Mouse (Mus musculus) heart, embryonic 11.5 days (tissue): ENCODE measurements around the gene Fiz1. TPM values are rescaled to one million over a fixed set of nuclear protein-coding genes. Genes with fewer than 3 reads are reported as not detected.

Experiments used
- ATAC-seq: fragments of 200-750 bp; cut with Nextera tagmentation; replicated peaks from 2 replicates; pipeline ENCODE4 v1.8.0; 2017; ENCODE audit warnings: moderate library complexity; ENCODE audit not compliant: insufficient number of reproducible peaks, low FRiP score, low TSS enrichment
- H3K27ac ChIP-seq: fragments of 300-500 bp; sonication (generic); 2 replicates; pipeline ENCODE4 v1.5.1; 2014; ENCODE audit warnings: mild to moderate bottlenecking, low read depth, low read length
- H3K27me3 ChIP-seq: fragments of 300-500 bp; sonication (generic); 2 replicates; pipeline ENCODE4 v1.6.1; 2014; ENCODE audit warnings: mild to moderate bottlenecking, low read length, mixed read lengths; ENCODE audit not compliant: control insufficient read depth, insufficient read depth
- H3K36me3 ChIP-seq: fragments of 300-500 bp; sonication (generic); 2 replicates; pipeline ENCODE4 v1.6.1; 2014; ENCODE audit warnings: mild to moderate bottlenecking, low read length, moderate library complexity, mixed read lengths; ENCODE audit not compliant: control insufficient read depth, insufficient read depth
- H3K4me1 ChIP-seq: fragments of 300-500 bp; sonication (generic); 2 replicates; pipeline ENCODE4 v1.6.1; 2014; ENCODE audit warnings: low read length; ENCODE audit not compliant: control insufficient read depth, insufficient read depth
- H3K4me2 ChIP-seq: fragments of 300-500 bp; sonication (generic); 2 replicates; pipeline ENCODE4 v1.6.1; 2014; ENCODE audit warnings: mild to moderate bottlenecking, moderate library complexity
- H3K4me3 ChIP-seq: fragments of 300-500 bp; sonication (generic); 2 replicates; pipeline ENCODE4 v1.5.1; 2014; ENCODE audit warnings: low read depth, low read length
- H3K9ac ChIP-seq: fragments of 300-500 bp; sonication (generic); 2 replicates; pipeline ENCODE4 v1.6.1; 2014; ENCODE audit warnings: mild to moderate bottlenecking, low read depth, low read length, moderate library complexity
- H3K9me3 ChIP-seq: fragments of 300-500 bp; sonication (generic); replicated peaks from 2 replicates; pipeline ENCODE4 v1.6.1; 2016; ENCODE audit warnings: low read length; ENCODE audit not compliant: control insufficient read depth
- WGBS: fragments of 180-500 bp; shearing (Covaris S2); extraction: QIAGEN DNeasy Blood & Tissue Kit; methylation state at CpG from one replicate; pipeline ENCODE4 v1.1.7; 2014; ENCODE audit not compliant: insufficient replicate concordance; 5-methylcytosine and 5-hydroxymethylcytosine counted together
- polyA plus RNA-seq: library from polyadenylated mRNA; unstranded; fragments of >200 nt; fragmentation: Nextera tagmentation; extraction: Ambion mirVana; gene quantifications from 2 replicates; pipeline ENCODE4 v1.2.1, GENCODE M21; 2014

Gene Fiz1
- polyA plus RNA-seq, 1 experiment from 2014 or later = 25.5 TPM

DNA sequence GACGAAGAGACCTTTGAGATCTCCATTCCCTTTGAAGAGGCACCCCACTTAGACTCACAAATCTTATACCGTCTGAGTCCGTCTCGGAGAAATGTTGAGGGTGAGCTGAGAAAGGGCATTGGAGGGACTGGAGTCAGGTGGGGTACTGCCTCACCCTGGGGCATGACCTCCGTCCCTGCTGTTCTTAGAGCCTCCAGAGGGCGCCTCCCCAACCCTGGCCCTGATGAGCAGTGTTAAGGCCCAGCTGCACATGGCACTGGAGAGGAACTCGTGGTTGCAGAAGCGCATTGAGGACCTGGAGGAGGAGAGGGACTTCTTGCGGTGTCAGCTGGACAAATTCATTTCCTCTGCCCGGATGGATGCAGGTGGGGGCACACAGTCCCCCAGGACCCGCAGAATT is 43.3 kb upstream of the Fiz1 start:
- no peak overlapping the region for H3K9ac ChIP-seq
- no peak overlapping the region for H3K4me2 ChIP-seq
- H3K4me3 ChIP-seq = no peak overlapping the region
- 38% methylated on average over 11 of the region's 11 CpGs for WGBS
- H3K27me3 ChIP-seq = peaks cover 61% of the 10 kb centered on the region
- H3K36me3 ChIP-seq = no peaks in the 10 kb centered on the region
- H3K4me1 ChIP-seq = peaks cover 23% of the 10 kb centered on the region
- H3K27ac ChIP-seq = no peak overlapping the region
- ATAC-seq = no peak
- H3K9me3 ChIP-seq = no peaks in the 10 kb centered on the region

DNA sequence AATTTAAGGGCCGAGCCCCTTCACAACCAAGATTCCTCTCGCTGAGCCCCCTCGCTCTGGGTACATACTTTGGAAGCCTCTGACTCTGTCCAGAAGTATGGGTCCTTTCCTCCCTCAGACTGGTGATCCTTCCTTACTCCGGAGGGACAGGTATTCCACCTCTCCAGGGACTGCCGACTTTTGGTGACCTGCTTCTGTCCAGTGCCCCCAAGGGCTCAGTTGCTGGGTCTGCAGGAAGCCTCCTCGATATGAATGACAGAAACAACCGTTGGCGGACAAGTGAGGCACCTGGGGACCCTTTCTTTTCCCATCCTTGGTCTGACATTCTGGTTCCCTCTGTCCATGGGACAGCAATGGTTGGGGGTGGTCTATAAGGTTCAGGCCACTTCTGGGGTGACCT is 42.9 kb upstream of the Fiz1 start:
- peak overlapping the region; percentile 63 for H3K4me2 ChIP-seq
- ATAC-seq = no peak
- H3K9ac ChIP-seq = no peak overlapping the region
- peak overlapping the region; percentile 45; the same call in 1 of the 2 replicates for H3K4me3 ChIP-seq
- H3K27me3 ChIP-seq = peaks cover 65% of the 10 kb centered on the region
- H3K9me3 ChIP-seq = no peaks in the 10 kb centered on the region
- H3K4me1 ChIP-seq = peaks cover 27% of the 10 kb centered on the region
- no peaks in the 10 kb centered on the region for H3K36me3 ChIP-seq
- 41% methylated on average over 8 of the region's 8 CpGs for WGBS
- H3K27ac ChIP-seq = no peak overlapping the region

- WGBS = 3% methylated on average over 50 of the region's 55 CpGs
- ATAC-seq = no peak
- peaks cover 28% of the 10 kb centered on the region for H3K4me1 ChIP-seq
- H3K4me2 ChIP-seq = peak overlapping the region; percentile 63
- H3K9me3 ChIP-seq = no peaks in the 10 kb centered on the region
- peaks cover 69% of the 10 kb centered on the region for H3K27me3 ChIP-seq
- H3K9ac ChIP-seq = peak overlapping the region; percentile 66
- no peaks in the 10 kb centered on the region for H3K36me3 ChIP-seq
- peak overlapping the region; percentile 45 for H3K4me3 ChIP-seq
- no peak overlapping the region for H3K27ac ChIP-seq
Measured at GRCm38 (mm10) chr7:5056651-5057263, 42.3 kb upstream of the Fiz1 start.

GRCm38 (mm10) chr7:5053456-5054179 is 39.1 kb upstream of the Fiz1 start:
- H3K4me3 ChIP-seq = peak overlapping the region; percentile 80
- peak overlapping the region; percentile 79 for H3K4me2 ChIP-seq
- no peak for ATAC-seq
- H3K9me3 ChIP-seq = no peaks in the 10 kb centered on the region
- H3K9ac ChIP-seq = no peak overlapping the region
- WGBS = 9% methylated on average over 32 of the region's 32 CpGs
- peaks cover 22% of the 10 kb centered on the region for H3K4me1 ChIP-seq
- no peak overlapping the region for H3K27ac ChIP-seq
- H3K27me3 ChIP-seq = peaks cover 68% of the 10 kb centered on the region
- no peaks in the 10 kb centered on the region for H3K36me3 ChIP-seq

- Histone ChIP-seq H3K4me3 (peak overlapping the region; percentile 80), H3K36me3 (no peaks in the 10 kb centered on the region), H3K27ac (no peak overlapping the region), H3K9me3 (no peaks in the 10 kb centered on the region), H3K4me2 (peak overlapping the region; percentile 79), H3K4me1 (peaks cover 22% of the 10 kb centered on the region), H3K9ac (peak overlapping the region; percentile 53; the same call in 1 of the 2 replicates), H3K27me3 (peaks cover 61% of the 10 kb centered on the region)
- WGBS = 5% methylated on average over 45 of the region's 45 CpGs
- ATAC-seq = no peak
Measured at GRCm38 (mm10) chr7:5052931-5053343, 38.4 kb upstream of the Fiz1 start.

DNA sequence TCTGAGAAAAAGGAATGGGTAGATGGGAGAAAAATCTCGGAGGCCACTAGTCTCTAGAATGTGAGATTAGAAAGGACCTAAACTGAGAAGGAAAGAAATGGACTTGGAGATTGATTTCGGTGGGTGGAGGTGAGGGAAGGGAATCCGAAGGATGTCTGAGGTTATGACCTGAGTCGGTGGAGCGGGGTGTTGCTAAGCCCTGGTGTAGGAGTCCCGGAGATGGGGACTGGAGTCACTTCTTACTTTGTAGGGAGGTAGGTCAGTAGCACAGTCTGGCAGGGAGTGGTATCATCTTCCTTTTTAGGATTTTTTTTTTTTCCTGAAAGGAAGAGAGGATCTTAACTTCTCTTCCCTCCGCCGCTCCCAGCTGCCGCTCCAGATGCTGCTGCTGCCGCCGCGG is 37.9 kb upstream of the Fiz1 start:
- Histone ChIP-seq H3K36me3 (no peaks in the 10 kb centered on the region), H3K4me2 (peak overlapping the region; percentile 79), H3K9ac (peak overlapping the region; percentile 53; the same call in 1 of the 2 replicates), H3K27ac (no peak overlapping the region), H3K4me1 (peaks cover 22% of the 10 kb centered on the region), H3K9me3 (no peaks in the 10 kb centered on the region), H3K4me3 (peak overlapping the region; percentile 80), H3K27me3 (peaks cover 56% of the 10 kb centered on the region)
- ATAC-seq = no peak
- WGBS = 7% methylated on average over 12 of the region's 12 CpGs

DNA sequence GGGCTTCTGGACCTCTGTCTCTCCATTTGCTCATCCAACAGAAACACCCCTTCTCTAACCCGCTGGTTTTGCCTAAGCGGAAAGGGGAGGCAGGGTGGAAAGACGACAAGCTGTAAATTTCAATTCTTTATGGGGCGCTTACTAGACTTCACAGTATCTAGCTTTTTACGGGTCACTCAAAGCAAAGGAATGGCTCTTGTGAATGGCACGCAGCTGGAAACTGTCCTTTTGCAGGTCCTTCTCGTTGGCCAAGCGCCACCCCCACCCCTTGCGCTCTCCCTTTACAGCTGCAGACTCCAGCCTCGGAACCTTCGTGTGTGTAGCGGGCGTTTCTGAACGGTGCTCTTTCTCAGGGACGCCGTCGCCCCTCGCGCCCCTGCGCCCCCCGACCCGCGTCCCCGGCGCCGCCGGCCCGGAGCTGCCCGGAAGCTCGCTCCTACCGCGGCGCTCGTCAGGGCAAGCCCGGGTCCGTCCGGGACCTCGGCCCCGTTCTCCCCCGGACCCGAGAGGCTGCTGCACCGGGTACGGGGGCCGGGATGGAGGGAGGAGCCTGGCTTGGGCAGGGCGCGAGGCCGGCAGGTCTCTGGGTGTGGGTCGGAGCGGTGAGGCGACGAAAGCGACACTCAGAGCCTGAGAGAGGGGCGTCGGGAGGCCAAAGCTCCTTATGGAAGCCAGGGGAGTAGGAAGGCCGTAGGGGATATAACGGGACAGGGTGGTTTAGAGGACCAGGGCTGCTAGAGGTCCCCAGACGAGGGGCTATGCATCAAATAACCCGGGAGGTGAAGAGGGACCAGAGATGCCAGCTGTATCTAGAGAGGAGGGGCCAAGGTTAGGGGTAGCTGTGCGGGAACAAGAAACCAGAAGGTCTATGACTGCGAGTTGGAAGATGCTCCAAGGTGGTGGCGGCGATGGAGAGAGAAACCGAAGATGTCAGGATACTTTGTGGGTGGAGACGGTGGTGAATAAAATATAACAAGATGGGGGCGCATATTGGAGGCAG is 37.0 kb upstream of the Fiz1 start, which contains the start of gene Zfp580:
Gene Zfp580, plus strand, starts transcription at position 346 of the 1,000 bp plus-strand sequence.
- peaks cover 16% of the 10 kb centered on the region for H3K4me1 ChIP-seq
- peak within 1 kb of the TSS; percentile 80 for H3K4me3 ChIP-seq
- peaks cover 46% of the 10 kb centered on the region for H3K27me3 ChIP-seq
- no peaks in the 10 kb centered on the region for H3K36me3 ChIP-seq
- peak; percentile 66 for ATAC-seq
- peak within 1 kb of the TSS; percentile 86 for H3K9ac ChIP-seq
- under 1% methylated on average over 65 of the region's 65 CpGs for WGBS
- peak within 1 kb of the TSS; percentile 79 for H3K4me2 ChIP-seq
- H3K27ac ChIP-seq = no peak within 1 kb of the TSS; the same call in 1 of the 2 replicates
- no peaks in the 10 kb centered on the region for H3K9me3 ChIP-seq

- Histone ChIP-seq H3K27ac (no peak overlapping the region), H3K4me1 (peaks cover under 1% of the 10 kb centered on the region), H3K4me3 (no peak overlapping the region), H3K4me2 (no peak overlapping the region), H3K27me3 (peaks cover 5% of the 10 kb centered on the region), H3K9me3 (no peaks in the 10 kb centered on the region), H3K9ac (no peak overlapping the region), H3K36me3 (no peaks in the 10 kb centered on the region)
- ATAC-seq = no peak
- WGBS = 24% methylated on average over 2 of the region's 2 CpGs
Measured at GRCm38 (mm10) chr7:5047313-5047712, 32.8 kb upstream of the Fiz1 start.
